Mouse (Mus musculus) WW6 (cell line): ENCODE results near the gene Inpp5d.
"Not testable (repeated sequence)": the region's sequence is repeated elsewhere in the genome, so short reads cannot be mapped to it uniquely, and the experiment has no call there.

Experiments used
- DNase-seq: peaks from one replicate; pipeline ENCODE4 v3.0.0-alpha.2; 2013; ENCODE audit warnings: low read depth, low spot score

The Inpp5d gene

DNA sequence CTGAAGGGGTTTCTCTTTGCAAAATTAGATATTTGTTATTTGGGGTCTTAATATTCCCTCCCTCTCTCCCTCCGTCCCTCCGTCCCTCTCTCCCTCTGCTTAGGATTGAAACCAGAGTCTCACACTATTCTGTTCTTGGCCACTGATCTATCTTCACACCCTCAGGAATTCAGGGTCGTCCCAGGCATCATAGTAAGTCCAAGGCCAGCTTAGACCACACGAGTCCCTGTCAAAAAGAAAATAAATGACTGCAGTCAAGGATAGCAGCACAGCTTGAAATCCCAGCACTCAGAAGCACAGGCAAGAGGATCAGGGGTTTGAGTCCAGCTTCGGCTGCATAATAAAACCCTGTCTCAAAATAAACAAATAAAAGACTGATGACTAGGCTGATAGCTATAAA is 35.0 kb downstream of the Inpp5d start:
- no peak for DNase-seq

DNA sequence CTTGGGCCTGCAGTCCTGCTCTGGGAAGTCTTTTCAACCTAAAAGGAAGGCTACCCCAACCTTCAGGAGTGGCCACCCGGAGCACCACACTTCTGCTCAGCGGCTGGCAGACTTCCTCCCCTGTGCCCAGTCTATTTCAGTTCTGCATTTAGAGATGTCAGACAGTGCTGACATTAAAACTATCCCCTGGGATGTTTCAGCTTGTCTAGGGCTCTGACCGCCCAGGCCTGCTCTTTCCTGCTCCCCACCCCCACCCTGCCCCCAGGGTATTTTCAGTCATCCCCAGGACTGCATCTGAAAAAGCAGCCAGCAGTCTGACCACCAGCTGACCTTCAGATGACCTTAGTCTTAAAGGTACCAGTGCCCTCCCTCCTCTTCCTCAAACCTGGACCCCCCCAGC is 38.0 kb downstream of the Inpp5d start:
- no peak for DNase-seq

DNA sequence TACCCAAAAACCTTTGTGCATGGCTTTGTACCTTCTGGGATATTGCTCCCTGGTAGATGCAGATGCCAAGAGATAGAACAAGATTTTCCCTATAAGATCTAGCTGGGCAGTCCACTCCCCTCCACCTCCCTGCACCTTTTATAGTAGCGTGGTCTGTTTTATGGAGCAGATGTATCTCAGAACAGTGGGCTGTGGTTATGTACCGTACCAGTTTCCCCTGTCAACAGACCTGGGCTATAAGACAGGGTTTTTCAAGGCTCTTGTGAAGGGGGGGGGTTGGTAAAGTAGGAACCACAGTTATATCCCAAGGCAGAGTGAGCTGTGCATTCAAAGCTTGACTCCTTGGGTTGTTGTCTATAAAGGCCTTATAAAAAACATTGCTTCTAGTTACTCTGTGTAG is 38.4 kb downstream of the Inpp5d start:
- DNase-seq, result no peak

DNA sequence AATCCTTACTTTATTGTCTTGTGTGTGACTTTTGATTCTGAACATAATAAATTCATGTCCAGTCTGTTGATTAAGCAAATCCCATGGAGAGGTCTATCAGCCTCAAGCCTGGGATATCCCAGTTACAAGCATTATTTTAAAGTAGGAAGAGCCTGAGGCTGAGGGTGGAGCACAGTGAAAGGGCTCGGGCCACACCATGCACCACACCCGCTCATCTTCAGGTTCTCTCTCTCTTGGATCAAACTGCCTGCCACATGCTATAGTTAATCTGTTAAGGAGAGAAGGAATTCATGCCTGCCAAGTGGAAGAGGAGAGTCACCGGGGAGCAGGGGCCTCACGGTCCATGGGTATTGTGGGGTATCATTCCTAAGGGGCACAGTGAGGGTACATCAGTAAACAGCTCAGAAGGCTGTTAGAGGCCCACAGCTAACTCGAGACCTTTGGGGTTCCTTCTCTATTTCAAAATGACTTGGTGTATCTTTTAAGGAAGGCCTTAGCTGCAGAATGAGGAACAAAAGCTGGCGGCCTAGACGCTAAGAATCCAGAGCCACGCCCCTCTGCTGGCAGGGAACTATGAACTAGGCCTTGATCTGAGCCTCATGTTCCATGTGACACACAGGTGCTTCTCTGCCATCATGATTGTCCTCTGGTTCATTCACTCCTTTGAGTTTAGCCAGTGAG is 39.0 kb downstream of the Inpp5d start:
- no peak for DNase-seq

DNA sequence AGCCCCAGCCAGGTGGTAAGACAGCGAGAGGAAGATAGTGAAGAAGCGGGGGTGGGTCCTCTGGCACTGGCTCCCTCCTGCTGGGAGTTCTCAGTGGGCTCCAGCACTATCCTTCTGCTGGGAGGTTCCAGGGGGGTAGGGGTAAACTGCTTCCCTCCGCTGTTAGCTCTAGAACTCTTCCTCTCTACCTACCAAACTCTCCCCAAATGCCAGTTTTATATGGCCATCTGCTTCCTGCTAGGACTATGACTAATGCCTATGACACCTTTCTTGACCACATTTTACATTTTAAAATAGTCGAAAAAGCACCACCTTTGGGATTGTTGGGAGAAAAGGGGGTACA is 39.5 kb downstream of the Inpp5d start:
- DNase-seq, result no peak

DNA sequence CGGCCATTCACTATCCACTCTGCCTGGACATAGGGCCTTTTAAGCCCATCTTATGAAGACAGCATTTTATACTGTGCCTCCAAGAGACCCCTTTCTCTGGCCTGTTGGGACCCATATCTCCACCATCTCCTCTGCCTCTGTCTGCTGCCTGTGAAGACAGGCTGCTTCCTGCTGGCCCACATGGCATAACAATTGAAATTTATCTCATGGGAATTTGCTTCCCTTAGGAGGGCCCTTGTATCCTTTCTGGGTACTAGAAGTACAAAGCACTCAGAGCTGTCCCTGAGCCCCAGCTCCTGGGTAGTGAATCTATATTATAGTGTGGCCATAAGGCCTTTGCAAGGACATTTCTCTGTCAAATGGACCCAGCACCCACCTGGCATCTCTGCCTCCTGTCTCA is 40.6 kb downstream of the Inpp5d start:
- DNase-seq, result no peak

DNA sequence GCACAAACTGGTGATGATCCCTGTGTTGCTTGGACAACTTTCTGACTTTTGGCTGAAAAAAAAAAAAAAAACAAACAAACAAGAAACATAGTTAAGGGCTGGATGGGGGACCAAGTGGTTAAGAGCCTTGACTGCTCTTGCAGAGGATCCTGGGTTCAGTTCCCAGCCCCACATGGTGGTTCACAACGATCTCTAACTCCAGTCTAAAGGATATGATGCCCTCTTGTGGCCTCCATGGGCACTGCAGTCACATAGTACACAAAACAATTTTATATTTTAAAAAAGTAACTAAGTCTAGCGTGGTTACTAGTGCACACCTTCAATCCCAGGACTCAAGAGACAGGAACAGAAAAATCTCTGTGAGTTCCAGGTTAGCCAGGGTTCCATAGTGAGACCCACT is 43.9 kb downstream of the Inpp5d start:
- DNase-seq, result no peak

DNA sequence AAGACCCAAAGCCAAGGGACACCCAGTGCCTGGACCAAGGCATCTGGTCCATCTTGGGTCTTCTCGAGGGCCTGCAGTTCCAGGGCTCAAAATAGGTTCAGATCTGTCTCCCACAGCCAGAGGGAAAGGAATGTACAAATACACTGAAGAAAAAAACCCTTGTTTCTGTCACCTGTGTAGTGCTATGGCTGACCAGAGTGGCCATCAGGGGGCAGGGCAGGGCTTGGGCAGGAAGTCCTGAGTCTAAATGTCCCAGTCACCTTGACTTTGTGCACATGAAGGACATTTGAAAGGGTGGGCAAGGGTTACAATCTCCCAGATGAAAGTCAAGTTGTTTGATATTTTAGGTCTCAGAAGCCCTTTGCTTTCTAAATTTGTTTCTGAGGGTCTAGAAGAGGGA is 46.9 kb downstream of the Inpp5d start:
- DNase-seq, result no peak

DNA sequence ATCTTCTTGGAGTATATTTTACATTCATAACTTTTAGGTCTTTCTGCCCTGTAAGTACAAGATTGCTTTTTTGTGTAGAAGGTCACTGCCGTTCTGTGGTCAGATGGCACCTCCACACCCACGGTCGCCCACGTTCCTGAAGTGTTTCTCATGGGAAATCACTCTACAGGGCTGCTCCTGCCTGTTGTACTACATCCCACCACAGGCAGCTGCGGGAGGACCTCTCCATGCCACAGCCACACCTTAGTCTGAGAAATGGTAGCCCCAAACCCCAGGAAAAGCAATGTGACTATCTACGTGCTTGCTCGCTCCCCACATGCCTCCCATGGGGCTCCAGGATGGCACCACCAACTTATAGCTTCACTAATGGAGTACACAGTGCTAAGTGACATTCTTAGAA is 48.2 kb downstream of the Inpp5d start:
- no peak for DNase-seq

DNA sequence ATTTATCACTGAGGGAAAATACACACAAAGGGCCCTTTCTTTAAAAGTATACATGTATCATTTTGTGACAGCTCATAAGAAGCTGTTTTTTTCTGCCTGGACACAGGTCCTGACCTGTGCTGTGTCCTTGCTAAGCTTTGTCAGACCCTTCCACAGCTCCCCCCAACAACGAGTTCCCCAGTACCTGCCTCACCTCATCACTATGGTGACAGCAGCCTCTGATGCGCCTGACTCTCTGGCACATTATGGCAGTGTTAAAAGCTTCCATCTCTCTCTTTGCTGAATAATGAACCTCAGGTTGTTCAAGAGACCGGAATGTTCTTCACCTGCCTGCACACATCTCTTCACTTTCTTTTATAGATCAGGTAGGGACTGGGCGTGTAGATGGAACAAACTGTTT is 51.4 kb downstream of the Inpp5d start:
- no peak for DNase-seq

DNA sequence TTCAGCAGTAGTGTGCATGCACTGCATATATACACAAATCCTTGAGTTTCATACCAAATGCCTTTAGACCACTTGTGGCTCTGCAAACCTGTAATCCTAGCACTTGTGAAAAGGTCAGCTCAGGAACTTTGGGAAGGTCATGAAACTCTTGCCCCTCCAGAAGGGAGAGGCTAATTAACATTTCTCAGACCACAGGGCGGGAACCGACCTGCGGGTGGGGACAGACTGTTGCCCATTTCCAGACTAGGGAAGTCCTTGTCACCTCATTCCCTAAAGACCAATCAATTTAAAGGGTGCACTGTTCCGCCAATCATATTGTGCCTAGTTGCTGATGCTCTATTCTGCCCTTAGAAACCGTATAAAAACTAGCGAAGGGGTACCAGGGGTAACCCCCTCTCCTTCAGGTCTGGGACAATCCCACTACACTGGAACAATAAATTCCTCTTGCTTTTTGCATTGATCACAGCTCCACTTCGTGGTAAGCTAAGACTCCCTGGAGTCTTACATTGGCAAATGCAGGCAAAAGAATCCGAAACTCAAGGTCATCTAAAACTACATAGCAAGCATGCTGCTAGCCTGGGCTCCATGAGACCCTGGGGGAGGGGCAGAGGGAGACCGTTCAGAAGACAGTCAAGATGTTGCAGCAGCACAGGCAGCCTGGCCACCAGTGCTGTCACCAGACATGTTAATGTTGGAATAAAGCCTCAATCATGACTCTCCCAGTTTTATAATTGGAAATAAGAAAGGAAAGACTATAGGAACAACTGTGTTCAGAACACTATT is 53.9 kb downstream of the Inpp5d start:
- no peak for DNase-seq

DNA sequence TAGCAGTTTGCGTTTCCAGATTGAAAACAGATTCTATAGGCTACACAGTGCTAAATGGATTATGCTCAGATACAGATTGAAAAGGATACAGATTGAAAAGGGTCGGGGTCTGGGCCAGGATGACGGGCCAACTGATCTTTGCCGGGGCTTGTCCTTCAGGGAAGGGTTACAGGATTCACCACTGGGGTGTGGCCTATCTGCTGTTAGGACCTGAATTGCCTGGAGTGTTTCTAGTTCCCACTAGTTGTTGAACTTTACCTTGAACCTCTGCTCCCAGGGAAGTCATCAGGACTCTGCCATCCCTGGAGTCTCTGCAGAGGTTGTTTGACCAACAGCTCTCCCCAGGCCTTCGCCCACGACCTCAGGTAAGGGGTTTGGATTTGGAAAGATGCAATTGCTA is 55.9 kb downstream of the Inpp5d start:
- no peak for DNase-seq

DNA sequence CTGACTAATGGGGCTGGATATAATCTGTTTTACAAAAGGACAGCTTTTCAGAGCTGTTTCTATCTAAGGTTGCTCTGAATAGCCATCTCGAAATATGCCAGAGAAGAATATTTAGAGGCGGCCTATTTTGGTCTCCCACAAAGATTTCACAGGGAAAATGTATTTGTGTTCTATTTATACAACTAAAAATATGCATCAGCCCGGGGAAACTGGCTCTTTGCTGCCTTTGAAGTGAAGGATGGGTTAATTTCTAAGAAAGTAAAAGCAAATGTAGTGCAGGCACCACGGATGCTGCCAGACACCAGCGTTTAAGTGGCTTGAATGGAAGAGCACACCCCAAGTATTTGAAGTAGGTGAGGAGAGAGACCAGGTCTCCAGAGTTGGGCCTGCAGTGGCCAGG is 59.0 kb downstream of the Inpp5d start:
- DNase-seq, result no peak

DNA sequence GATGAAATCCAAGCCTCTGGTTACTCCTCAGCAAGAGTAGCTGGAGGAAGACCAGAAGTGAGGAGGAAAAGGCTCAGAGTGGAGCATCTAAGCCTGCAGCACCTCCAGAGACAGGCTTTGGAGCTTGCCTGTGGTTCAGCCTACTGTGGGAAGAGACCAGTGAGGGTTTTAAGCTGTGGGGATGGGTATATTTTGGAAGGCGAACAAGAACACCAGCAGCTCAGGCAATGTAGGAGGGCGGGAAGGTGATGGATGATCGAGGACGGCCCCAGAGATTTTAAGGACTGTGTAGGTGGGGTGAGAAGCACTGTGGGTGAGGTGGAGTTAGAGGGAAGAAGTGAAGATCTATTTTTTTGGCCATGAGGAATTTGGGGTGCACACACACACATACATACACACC is 60.8 kb downstream of the Inpp5d start:
- no peak for DNase-seq

DNA sequence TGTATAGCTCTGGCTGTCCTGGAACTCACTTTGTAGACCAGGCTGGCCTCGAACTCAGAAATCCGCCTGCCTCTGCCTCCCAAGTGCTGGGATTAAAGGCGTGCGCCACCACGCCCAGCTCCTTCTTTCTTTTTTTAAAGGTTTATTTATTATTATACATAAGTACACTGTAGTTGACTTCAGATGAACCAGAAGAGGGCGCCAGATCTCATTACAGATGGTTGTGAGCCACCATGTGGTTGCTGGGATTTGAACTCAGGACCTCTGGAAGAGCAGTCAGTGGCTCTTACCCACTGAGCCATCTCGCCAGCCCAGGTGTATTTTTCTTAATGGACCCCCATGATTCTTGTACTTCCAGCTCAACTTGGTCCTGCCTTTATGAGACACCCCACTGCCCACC is 62.4 kb downstream of the Inpp5d start:
- not testable (repeated sequence) for DNase-seq

DNA sequence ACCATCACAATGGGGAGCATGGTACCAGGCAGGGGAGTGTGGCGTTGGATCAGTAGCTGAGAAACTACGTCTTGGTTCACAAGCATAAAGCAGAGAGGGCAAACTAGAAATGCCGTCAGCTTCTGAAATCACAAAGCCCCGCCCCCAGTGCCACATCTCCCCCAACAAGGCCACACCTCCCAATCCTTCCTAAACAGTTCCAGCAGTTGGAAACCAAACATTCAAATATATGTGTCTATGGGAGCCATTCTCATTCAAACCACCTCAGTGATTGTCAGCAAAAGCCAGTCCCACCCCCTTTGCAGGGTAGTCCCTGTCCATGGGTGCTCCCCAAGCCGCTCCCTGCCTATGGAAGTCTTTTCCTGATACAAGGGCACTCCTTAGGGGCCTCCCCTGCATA is 64.0 kb downstream of the Inpp5d start:
- no peak for DNase-seq

DNA sequence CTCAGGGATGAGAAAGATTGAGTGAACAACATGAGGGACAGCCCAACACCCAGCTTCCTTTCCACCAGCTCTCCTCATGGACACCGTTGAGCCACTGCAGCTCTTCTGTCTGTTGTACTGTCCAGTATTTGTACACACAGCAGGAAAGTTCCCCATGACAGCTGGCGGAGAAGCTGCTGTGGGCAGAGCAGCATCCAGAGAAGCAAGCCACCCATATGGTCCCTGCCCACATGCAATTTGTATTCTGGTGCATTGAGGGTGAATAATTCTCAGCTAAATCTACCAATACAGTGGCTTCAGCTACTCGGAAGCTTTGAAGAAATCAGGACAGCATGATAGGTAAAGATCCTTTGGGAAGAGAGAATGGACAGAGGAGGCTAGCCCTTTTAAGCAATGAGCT is 64.7 kb downstream of the Inpp5d start:
- DNase-seq, result no peak

DNA sequence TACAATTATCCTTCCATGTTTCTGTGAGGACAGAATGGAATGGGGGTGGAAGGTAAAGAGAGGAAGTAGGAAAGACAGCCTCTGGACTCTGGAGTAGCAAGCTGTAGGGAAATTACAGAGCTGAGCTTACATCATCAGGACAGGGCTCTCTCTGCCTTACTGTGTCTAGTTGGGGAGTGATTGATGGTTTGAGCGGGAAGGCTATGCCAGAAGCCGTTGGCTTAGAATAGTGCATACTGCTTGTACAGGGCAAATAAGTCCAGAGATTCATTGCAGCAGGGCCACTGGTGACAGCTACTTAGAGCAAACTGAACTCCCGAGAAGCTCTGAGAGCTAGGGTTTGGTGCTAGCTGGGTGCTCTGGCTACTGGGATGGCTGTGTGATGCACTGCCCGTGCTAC is 66.2 kb downstream of the Inpp5d start:
- DNase-seq, result no peak

DNA sequence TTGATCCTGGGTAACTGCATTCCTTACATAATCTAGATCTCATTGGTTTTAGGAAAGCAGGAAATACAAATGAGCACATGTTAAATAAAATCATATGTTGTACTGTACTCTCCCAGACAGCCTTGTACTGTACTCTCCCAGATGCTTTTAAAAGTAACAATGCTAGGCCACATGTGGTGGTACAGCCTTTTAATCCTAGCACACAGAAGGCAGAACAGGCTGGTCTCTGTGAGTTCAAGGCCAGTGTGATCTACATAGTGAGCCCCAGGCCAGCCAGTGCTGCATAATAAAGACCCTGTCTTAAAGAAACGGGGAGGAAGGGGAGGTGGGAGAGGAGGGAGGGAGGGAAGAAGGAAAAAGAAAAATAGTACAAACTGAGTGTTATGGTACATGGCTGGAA is 66.9 kb downstream of the Inpp5d start:
- no peak for DNase-seq

DNA sequence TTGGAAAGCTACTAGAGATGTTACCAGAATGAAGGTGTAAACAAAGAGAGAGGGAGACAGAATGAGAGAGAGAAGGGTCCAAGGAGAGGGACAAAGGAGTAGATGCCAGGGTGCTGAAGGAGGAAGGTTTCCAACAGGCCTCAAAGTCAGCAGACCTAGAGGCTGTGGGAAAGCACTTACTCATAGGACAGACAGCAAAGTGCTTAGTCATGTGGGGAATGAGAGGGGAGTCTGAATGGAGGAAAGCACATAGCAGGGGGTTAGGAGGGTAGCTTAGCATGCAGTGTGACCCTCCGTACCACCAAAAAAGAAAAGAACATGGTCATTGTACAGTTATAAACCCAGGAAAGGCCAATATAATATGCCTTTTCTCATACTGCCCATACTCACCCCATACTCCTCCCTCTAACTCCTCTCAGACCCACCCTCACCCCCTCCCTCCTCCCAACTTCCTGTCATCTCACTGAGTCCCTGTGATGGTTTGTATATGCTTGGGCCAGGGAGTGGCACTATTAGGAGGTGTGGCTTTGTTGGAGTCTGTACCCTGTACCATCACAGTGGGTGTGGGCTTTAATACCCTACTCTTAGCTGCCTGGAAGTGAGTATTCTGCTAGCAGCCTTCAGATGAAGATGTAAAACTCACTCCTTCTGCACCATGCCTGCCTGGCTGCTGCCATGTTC is 69.7 kb downstream of the Inpp5d start:
- no peak for DNase-seq

DNA sequence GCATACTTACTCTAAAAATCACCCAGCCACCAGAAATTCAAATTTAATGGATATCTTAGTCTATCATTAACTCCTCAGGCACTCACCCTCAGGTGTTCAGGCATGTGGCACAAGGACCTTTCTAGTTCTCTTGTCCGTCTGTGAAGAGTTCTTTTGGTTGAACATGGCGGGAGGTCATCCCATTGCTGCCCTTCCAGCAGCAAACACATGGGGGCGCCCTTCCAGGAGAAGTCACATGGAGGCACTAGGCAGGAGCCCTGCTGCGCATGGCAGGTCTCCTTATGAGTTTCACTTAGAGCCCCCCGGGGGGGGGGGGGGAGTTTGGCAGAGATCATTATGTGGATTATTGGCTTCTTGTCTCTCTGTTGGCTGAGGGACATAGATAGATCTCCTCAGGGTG is 76.2 kb downstream of the Inpp5d start:
- DNase-seq, result no peak

DNA sequence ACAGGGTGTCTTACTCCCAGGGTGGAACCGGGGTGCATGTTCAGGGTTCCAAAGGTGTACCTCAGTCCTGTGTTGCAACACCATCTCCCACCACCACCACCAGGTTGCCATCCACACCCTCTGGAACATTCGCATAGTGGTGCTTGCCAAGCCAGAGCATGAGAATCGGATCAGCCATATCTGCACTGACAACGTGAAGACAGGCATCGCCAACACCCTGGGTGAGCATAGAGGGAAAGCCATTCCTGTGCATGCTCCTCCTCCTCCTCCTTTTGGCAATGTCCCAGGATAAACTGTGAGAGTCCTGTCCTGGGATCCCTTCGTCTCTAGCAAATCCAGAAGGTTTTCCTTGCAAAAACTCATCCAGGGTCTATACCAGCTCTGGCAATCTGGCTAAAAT is 77.9 kb downstream of the Inpp5d start:
- DNase-seq, result no peak

DNA sequence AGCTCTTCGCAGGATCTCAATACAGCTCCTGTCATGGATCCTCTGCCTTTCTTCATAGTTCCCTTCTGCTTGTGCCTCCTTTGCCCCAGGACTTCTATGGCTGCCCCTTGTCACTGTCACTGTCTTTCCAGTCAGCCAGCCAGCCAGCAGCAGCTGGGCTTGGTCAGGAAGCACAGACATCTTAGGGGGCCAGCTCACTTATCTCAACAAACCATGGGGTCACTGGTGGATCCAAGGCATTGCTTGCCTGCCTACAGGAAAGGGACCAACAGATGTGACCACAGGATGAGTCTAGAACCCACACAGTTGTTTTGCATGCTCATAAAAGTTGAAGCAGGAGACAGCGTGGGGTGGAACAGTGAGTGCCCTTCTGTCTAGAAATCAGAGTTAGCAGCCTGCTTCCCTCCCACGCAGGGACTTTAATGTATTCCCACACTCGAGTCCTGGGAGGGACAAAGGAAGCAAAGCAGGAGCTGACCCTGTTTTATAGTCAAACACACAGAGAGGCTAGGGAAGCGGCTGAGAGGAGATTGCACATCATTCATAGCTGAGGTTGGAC is 79.9 kb downstream of the Inpp5d start:
- no peak for DNase-seq
